Mouse (Mus musculus) limb, embryonic 12.5 days (tissue): Measurements from ENCODE around the gene Slc39a11. TPM values are rescaled to one million over a fixed set of nuclear protein-coding genes. Genes with fewer than 3 reads are reported as not detected.
"Not testable (repeated sequence)": the region's sequence is repeated elsewhere in the genome, so short reads cannot be mapped to it uniquely, and the experiment has no call there.

Experiments
- ATAC-seq: fragments of 200-750 bp; cut with Nextera tagmentation; 2 replicates; pipeline ENCODE4 v1.8.0; 2017; ENCODE audit warnings: low read depth, moderate TSS enrichment; ENCODE audit not compliant: insufficient number of reproducible peaks, insufficient read depth, low FRiP score, low TSS enrichment
- H3K27ac ChIP-seq: fragments of 300-500 bp; sonication (generic); 2 replicates; pipeline ENCODE4 v1.5.1; 2016; ENCODE audit warnings: mild to moderate bottlenecking, moderate library complexity
- H3K27me3 ChIP-seq: fragments of 300-500 bp; sonication (generic); 2 replicates; pipeline ENCODE4 v1.6.1; 2016; ENCODE audit warnings: mild to moderate bottlenecking, moderate library complexity
- H3K36me3 ChIP-seq: fragments of 300-500 bp; sonication (generic); 2 replicates; pipeline ENCODE4 v1.6.1; 2016; ENCODE audit warnings: mild to moderate bottlenecking, moderate library complexity
- H3K4me1 ChIP-seq: fragments of 300-500 bp; sonication (generic); replicated peaks from 2 replicates; pipeline ENCODE4 v1.6.1; 2016
- H3K4me2 ChIP-seq: fragments of 300-500 bp; sonication (generic); 2 replicates; pipeline ENCODE4 v1.6.1; 2016; ENCODE audit warnings: mild to moderate bottlenecking, moderate library complexity
- H3K4me3 ChIP-seq: fragments of 300-500 bp; sonication (generic); replicated peaks from 2 replicates; pipeline ENCODE4 v1.5.1; 2016; ENCODE audit warnings: mild to moderate bottlenecking
- H3K9ac ChIP-seq: fragments of 300-500 bp; sonication (generic); replicated peaks from 2 replicates; pipeline ENCODE4 v1.6.1; 2016; ENCODE audit warnings: mild to moderate bottlenecking, moderate library complexity
- H3K9me3 ChIP-seq: fragments of 300-500 bp; sonication (generic); 2 replicates; pipeline ENCODE4 v1.6.1; 2016; ENCODE audit warnings: mild to moderate bottlenecking, moderate library complexity
- WGBS: fragments of 180-500 bp; shearing (Covaris S2); methylation state at CpG from one replicate; pipeline ENCODE4 v1.1.7; 2016; 5-methylcytosine and 5-hydroxymethylcytosine counted together
- polyA plus RNA-seq: library from polyadenylated mRNA; unstranded; fragments of >200 nt; fragmentation: Nextera tagmentation; extraction: Ambion mirVana; gene quantifications from 2 replicates; pipeline ENCODE4 v1.2.1, GENCODE M21; 2016

The Slc39a11 gene
- polyA plus RNA-seq, 1 experiment from 2014 or later = 17.9 TPM

- Histone ChIP-seq H3K4me1 (peaks cover 19% of the 10 kb centered on the region), H3K9ac (no peak overlapping the region), H3K36me3 (peaks cover 84% of the 10 kb centered on the region), H3K9me3 (no peaks in the 10 kb centered on the region), H3K4me2 (no peak overlapping the region), H3K27ac (0 out of 2 replicates have a peak overlapping the region, but pooled peaks have one; percentile 4), H3K27me3 (no peaks in the 10 kb centered on the region), H3K4me3 (no peak overlapping the region)
- no peak for ATAC-seq
- 68% methylated on average over 2 of the region's 2 CpGs for WGBS
These were observed 17.2 kb upstream of the Slc39a11 start for GRCm38 (mm10) chr11:113667122-113667521.

GRCm38 (mm10) chr11:113666648-113667047 lies 16.8 kb upstream of the Slc39a11 start:
- H3K9me3 ChIP-seq = no peaks in the 10 kb centered on the region
- WGBS = 55% methylated on average over 10 of the region's 10 CpGs
- H3K27ac ChIP-seq = no peak overlapping the region
- no peak overlapping the region for H3K4me2 ChIP-seq
- H3K36me3 ChIP-seq = peaks cover 84% of the 10 kb centered on the region
- peaks cover 19% of the 10 kb centered on the region for H3K4me1 ChIP-seq
- no peak overlapping the region for H3K9ac ChIP-seq
- no peak for ATAC-seq
- no peak overlapping the region for H3K4me3 ChIP-seq
- H3K27me3 ChIP-seq = no peaks in the 10 kb centered on the region

GRCm38 (mm10) chr11:113666205-113666604 lies 16.3 kb upstream of the Slc39a11 start:
- ATAC-seq = no peak
- WGBS = 72% methylated on average over 6 of the region's 6 CpGs

GRCm38 (mm10) chr11:113664279-113664678 lies 14.4 kb upstream of the Slc39a11 start:
- Histone ChIP-seq H3K4me3 (no peak overlapping the region), H3K36me3 (peaks cover 88% of the 10 kb centered on the region), H3K9ac (no peak overlapping the region), H3K9me3 (no peaks in the 10 kb centered on the region), H3K4me1 (peaks cover 19% of the 10 kb centered on the region), H3K27me3 (no peaks in the 10 kb centered on the region), H3K27ac (no peak overlapping the region), H3K4me2 (no peak overlapping the region)
- 77% methylated on average over 2 of the region's 2 CpGs for WGBS
- no peak for ATAC-seq

More at GRCm38 (mm10) chr11:113666205-113666604, 16.3 kb upstream of the Slc39a11 start:
- no peaks in the 10 kb centered on the region for H3K27me3 ChIP-seq
- H3K4me3 ChIP-seq = no peak overlapping the region
- H3K4me1 ChIP-seq = peaks cover 19% of the 10 kb centered on the region
- H3K36me3 ChIP-seq = peaks cover 84% of the 10 kb centered on the region
- no peak overlapping the region for H3K27ac ChIP-seq
- H3K9ac ChIP-seq = no peak overlapping the region
- H3K4me2 ChIP-seq = no peak overlapping the region
- H3K9me3 ChIP-seq = no peaks in the 10 kb centered on the region

GRCm38 (mm10) chr11:113661835-113662351 lies 12.0 kb upstream of the Slc39a11 start:
- no peak overlapping the region for H3K27ac ChIP-seq
- peaks cover 4% of the 10 kb centered on the region; the same call in 1 of the 2 replicates for H3K4me1 ChIP-seq
- WGBS = 90% methylated on average over 18 of the region's 18 CpGs
- H3K4me3 ChIP-seq = no peak overlapping the region
- no peak overlapping the region for H3K9ac ChIP-seq
- no peak for ATAC-seq
- no peaks in the 10 kb centered on the region for H3K27me3 ChIP-seq
- peaks cover 88% of the 10 kb centered on the region for H3K36me3 ChIP-seq
- H3K4me2 ChIP-seq = no peak overlapping the region
- no peaks in the 10 kb centered on the region for H3K9me3 ChIP-seq

- H3K36me3 ChIP-seq = peaks cover 93% of the 10 kb centered on the region
- H3K9me3 ChIP-seq = no peaks in the 10 kb centered on the region
- H3K27ac ChIP-seq = no peak overlapping the region
- no peaks in the 10 kb centered on the region for H3K4me1 ChIP-seq
- no peak for ATAC-seq
- no peak overlapping the region for H3K4me3 ChIP-seq
- no peak overlapping the region for H3K4me2 ChIP-seq
- no peak overlapping the region for H3K9ac ChIP-seq
- H3K27me3 ChIP-seq = no peaks in the 10 kb centered on the region
- WGBS = 91% methylated on average over 11 of the region's 11 CpGs
These were observed 11.1 kb upstream of the Slc39a11 start for GRCm38 (mm10) chr11:113660940-113661339.

GRCm38 (mm10) chr11:113660213-113660612 lies 10.3 kb upstream of the Slc39a11 start:
- H3K27ac ChIP-seq, H3K9me3 ChIP-seq, H3K4me1 ChIP-seq, ATAC-seq, H3K27me3 ChIP-seq, H3K4me2 ChIP-seq, H3K4me3 ChIP-seq, H3K9ac ChIP-seq: not testable (repeated sequence)
- 94% methylated on average over 3 of the region's 3 CpGs for WGBS
- H3K36me3 ChIP-seq = peaks cover 98% of the 10 kb centered on the region

GRCm38 (mm10) chr11:113658763-113659162 lies 8.9 kb upstream of the Slc39a11 start:
- Histone ChIP-seq H3K9me3 (no peaks in the 10 kb centered on the region), H3K4me3 (no peak overlapping the region), H3K9ac (no peak overlapping the region), H3K36me3 (peaks cover 98% of the 10 kb centered on the region), H3K4me1 (peaks cover 15% of the 10 kb centered on the region), H3K4me2 (no peak overlapping the region), H3K27me3 (no peaks in the 10 kb centered on the region), H3K27ac (no peak overlapping the region)
- ATAC-seq = no peak
- WGBS = 77% methylated on average over 4 of the region's 4 CpGs

GRCm38 (mm10) chr11:113658319-113658718 lies 8.4 kb upstream of the Slc39a11 start:
- 90% methylated on average over 8 of the region's 8 CpGs for WGBS
- no peak overlapping the region for H3K4me3 ChIP-seq
- no peak overlapping the region for H3K9ac ChIP-seq
- peaks cover 20% of the 10 kb centered on the region for H3K4me1 ChIP-seq
- H3K9me3 ChIP-seq = no peaks in the 10 kb centered on the region
- peaks cover 98% of the 10 kb centered on the region for H3K36me3 ChIP-seq
- H3K4me2 ChIP-seq = no peak overlapping the region
- no peak overlapping the region for H3K27ac ChIP-seq
- ATAC-seq = no peak
- H3K27me3 ChIP-seq = no peaks in the 10 kb centered on the region

- no peak overlapping the region for H3K9ac ChIP-seq
- ATAC-seq = no peak
- peaks cover 20% of the 10 kb centered on the region for H3K4me1 ChIP-seq
- WGBS = 59% methylated on average over 4 of the region's 4 CpGs
- peaks cover 98% of the 10 kb centered on the region for H3K36me3 ChIP-seq
- H3K27me3 ChIP-seq = no peaks in the 10 kb centered on the region
- no peaks in the 10 kb centered on the region for H3K9me3 ChIP-seq
- H3K4me3 ChIP-seq = no peak overlapping the region
- no peak overlapping the region for H3K4me2 ChIP-seq
- H3K27ac ChIP-seq = no peak overlapping the region
These were observed 7.3 kb upstream of the Slc39a11 start for GRCm38 (mm10) chr11:113657221-113657620.

GRCm38 (mm10) chr11:113656511-113656932 lies 6.6 kb upstream of the Slc39a11 start:
- H3K4me2 ChIP-seq = no peak overlapping the region
- no peaks in the 10 kb centered on the region for H3K27me3 ChIP-seq
- peaks cover 25% of the 10 kb centered on the region for H3K4me1 ChIP-seq
- H3K27ac ChIP-seq = no peak overlapping the region
- ATAC-seq = no peak
- peaks cover 98% of the 10 kb centered on the region for H3K36me3 ChIP-seq
- H3K4me3 ChIP-seq = no peak overlapping the region
- 86% methylated on average over 8 of the region's 8 CpGs for WGBS
- H3K9ac ChIP-seq = no peak overlapping the region
- no peaks in the 10 kb centered on the region for H3K9me3 ChIP-seq
